Mouse (Mus musculus) adrenal gland, adult 18-20 months (tissue): ENCODE results near the gene Ctnnbip1. TPM values are rescaled to one million over a fixed set of nuclear protein-coding genes. Genes with fewer than 3 reads are reported as not detected.

ENCODE experiments used
- DNase-seq, 2 experiments: peaks; one replicate each; pipeline ENCODE4 v3.0.0; 2021 to 2022; ENCODE audit warnings: low spot score in 2 of 2
- long read RNA-seq, 2 experiments: library from polyadenylated mRNA; stranded (forward); transcript quantifications; one replicate each; pipeline ENCODE4 v2.0.0; 2021
- total RNA-seq, 2 experiments: library from RNA; stranded (reverse); gene quantifications; 1 replicate in 1 of 2; 2 replicates in 1 of 2; pipeline ENCODE4 v1.2.3; 2021

Ctnnbip1 gene
- 10 to 100 TPM; 16.2 to 25.1 TPM for total RNA-seq
- long read RNA-seq, experiment 1, transcript Ctnnbip1-201 (5 exons, 2,674 nt), result major isoform, 14 of 18 reads
- long read RNA-seq, experiment 1, partial matches to known transcripts, result 0 of 18 reads
- long read RNA-seq, experiment 1, other reads (novel, unspliced or antisense), result 4 of 18 reads
- long read RNA-seq, experiment 2, transcript Ctnnbip1-201 (5 exons, 2,674 nt), result major isoform, 60 of 69 reads
- long read RNA-seq, experiment 2, partial matches to known transcripts, result 1 of 69 reads
- long read RNA-seq, experiment 2, other reads (novel, unspliced or antisense), result 8 of 69 reads

DNA sequence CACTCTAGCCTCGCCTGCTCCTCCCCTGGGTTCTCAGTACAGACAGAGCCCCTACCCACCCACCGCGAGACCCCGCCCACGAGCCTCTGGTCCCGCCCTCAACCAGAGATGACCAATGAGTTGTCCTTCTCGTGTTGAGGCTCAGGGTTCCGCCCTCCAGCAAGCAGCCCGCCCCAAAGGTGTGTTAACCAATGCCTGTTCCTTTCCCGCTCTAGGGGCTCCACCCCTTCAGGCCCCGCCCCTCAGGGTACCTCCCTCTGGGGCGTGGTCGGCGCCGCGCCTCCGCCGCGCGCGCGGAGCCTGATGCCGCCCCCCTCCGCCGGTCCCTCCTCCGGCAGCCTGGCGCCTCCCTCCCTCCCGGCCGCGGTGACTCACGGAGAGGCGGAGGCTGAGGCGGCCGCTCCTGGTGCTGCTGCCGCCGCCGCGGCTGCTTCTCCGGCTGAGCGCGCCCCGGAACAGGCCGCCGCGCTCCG lies at the start of gene Ctnnbip1:
Gene Ctnnbip1 (plus strand): TSS at position 369 of the 473 bp plus-strand sequence.
- DNase-seq, result peak; percentile 97 to 98

- DNase-seq, result no peak
These were observed 48.5 kb upstream of the Ctnnbip1 start for GRCm38 (mm10) chr4:149469557-149469956.

- DNase-seq, result no peak
These were observed 42.9 kb upstream of the Ctnnbip1 start for GRCm38 (mm10) chr4:149475096-149475495.

- no peak for DNase-seq
These were observed 41.0 kb upstream of the Ctnnbip1 start, which contains the start of gene Tmem274 for GRCm38 (mm10) chr4:149477078-149477477. TSS of gene Tmem274 (plus strand) at chr4:149477378.

- DNase-seq, result no peak
These were observed 33.5 kb upstream of the Ctnnbip1 start for GRCm38 (mm10) chr4:149484566-149484965.

DNA sequence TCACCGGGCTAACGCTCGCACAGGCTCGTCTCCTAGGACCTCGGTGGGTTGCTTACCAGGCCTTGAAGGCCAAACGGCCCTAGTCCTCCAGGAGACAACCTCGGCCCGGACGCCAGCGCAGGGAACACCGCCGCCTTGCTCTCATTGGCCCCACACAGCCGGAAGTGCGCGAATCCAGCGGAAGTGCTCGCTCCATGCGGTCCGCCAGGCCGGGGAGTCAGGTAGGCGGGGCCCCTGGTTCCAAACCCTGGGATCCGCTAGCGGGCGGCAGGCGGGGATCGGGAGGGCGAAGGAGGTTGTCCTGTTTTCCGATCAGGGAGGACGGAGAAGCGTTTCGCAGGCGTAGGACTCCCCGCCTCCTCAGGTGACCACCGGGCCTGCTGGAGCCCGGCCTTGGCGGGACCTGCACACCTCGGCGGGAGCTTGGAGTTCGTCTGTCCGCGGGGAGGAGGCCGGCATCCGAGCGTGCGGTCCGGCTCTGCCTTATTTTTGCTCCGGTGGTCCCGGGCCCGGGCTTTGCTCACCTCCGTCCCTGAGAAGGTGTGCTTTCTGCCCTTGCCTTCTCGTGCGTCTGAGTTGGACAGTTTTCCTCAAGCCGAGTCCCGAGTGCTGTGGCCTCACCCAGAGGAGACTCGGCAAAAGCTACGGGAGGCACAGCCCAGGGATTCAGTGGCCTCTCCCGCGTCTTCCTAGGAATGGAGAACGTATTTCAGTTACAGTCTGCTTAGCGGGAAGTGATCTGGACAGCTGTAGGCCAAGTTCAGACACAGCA lies 32.8 kb upstream of the Ctnnbip1 start, which contains the start of the genes Nmnat1 and Lzic:
Gene Nmnat1 (minus strand): TSS at position 150 of the 772 bp plus-strand sequence.
Gene Lzic (plus strand): TSS at position 177 of the 772 bp plus-strand sequence.
- DNase-seq, result peak; percentile 89 to 90

DNA sequence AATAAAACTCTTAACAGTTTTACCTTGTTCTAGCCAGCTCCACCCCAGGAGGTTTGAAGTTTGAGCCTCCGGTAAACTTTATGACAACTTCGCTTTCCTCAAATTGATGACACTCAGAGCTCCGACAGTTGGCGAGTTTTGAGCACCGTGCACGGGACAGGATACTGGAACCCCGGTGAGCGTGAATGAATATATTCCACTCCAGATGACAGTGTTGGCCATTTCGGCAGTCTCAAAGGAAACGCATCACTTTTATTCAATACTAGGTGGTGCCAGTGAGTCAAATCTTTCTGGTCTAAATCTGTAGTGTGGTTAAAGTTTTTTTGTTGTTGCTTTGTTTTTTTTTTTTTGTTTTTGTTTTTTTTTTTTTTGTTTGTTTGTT lies 32.2 kb upstream of the Ctnnbip1 start:
- peak in 1 of 2 experiments; percentile 14 for DNase-seq

DNA sequence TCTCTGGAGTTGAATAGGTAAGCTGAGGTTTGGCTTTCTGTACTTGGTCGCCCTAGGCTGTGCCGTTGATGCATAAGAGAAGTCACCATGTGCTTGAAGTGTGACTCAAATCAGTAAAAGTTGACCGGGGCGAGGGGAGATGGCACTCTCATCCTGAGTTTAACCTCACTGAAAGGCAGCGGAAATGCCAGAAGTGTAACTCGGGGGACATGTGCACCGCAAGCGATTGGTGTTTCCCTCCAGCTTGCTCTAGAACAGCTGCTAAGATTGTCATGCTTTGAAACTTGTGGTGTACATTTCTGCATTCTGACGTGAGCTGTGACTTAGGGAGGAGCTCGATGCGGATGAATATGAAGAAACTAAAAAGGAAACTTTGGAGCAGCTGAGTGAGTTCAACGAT lies 30.3 kb upstream of the Ctnnbip1 start:
- DNase-seq, result no peak

DNA sequence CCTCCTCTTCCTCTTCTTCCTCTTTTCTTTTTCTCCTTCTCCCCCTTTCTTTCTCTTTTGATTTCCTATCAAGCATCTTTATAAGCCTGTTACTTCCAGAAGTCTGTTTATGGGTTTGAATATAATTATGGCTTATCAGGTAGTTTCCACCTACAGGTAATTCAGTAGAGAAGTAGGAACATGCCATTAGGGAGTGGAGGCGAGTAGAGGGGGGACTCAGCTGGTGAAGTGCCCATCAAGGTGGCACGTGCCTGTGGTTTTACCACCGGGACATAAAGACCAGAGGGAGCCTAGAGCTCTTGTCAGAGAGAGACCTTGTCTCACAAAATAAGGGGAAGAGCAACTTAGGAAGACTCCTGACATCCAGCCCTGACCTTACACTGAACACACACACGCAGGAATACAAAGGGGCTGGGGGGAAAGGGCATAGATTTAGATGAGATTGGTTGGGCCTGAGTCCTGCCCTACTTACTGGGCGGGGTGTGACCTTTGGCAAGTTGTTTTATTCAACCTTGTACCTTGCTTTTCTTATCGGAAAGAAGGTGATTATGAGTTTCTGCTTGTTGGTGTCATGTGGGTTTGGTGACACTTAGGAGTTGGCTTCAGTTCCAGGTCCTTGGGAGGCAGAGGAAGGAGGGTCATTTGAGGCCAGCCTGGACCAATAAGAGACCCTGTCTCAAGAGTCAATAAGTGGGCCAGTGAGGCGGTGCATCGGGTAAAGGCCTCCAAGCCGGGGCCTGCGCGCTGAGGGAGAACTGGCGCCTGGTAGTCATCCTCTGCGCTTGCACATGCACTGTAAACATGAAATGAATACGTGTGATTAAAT lies 28.4 kb upstream of the Ctnnbip1 start:
- DNase-seq, result no peak

GRCm38 (mm10) chr4:149491151-149491550 lies 26.9 kb upstream of the Ctnnbip1 start:
- no peak for DNase-seq

DNA sequence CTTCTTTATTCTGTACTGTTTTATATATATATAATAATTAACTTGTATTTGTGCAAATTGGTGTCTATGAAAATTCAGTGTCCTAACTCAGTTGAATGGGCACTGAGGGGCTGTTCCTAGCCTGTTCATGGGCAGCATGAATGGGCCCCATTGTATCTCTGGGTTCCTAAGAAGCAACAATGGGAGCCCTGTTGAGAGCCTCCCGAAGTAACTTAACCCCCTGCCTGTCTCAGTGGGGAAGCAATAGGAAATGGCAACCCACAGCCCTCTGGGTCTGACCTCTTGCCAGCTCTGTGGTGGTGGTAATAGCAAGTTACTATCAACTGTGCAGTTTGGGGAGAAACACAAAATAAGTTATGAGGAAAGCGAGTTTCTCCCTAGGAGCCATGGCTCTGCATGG lies 21.4 kb upstream of the Ctnnbip1 start:
- DNase-seq, result no peak

DNA sequence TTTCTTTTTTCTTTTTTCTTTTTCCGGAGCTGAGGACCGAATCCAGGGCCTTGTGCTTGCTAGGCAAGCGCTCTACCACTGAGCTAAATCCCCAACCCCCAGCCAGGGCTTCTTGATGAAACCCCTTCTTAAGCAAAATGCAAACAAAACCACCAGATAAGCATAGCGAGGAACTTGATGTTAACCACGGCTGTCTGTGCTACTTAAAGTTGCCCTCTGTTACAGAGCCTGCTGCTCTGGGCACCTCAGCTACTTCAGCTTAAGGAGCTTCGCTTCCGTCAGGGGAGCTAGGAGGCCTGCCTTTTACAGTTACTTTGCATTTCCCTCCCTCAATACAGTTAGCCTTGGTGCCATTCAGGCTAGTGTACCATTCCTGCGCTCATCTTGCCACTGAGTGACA lies 19.1 kb upstream of the Ctnnbip1 start:
- no peak for DNase-seq

DNA sequence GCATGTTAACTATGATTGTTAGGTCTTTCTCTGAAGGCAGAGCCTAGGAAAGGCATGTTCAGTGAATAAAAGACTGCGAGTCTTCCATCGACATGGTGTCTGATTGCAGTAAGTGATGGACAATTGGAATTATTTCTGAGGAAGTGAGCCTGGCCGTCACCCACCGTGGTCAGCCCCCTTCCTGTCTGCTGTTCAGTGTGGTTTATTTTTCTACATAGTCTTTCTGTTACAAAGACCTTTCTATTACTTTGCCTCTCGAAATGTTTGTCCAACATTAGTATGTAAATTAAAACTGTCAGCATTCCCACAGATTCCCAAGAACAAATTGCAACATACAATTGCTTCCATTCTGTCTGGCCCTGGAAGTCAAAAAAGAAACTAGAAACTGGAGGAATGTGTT lies 18.2 kb upstream of the Ctnnbip1 start:
- no peak for DNase-seq

GRCm38 (mm10) chr4:149504363-149504762 lies 13.7 kb upstream of the Ctnnbip1 start:
- no peak for DNase-seq

- no peak for DNase-seq
These were observed 13.2 kb upstream of the Ctnnbip1 start for GRCm38 (mm10) chr4:149504858-149505257.

DNA sequence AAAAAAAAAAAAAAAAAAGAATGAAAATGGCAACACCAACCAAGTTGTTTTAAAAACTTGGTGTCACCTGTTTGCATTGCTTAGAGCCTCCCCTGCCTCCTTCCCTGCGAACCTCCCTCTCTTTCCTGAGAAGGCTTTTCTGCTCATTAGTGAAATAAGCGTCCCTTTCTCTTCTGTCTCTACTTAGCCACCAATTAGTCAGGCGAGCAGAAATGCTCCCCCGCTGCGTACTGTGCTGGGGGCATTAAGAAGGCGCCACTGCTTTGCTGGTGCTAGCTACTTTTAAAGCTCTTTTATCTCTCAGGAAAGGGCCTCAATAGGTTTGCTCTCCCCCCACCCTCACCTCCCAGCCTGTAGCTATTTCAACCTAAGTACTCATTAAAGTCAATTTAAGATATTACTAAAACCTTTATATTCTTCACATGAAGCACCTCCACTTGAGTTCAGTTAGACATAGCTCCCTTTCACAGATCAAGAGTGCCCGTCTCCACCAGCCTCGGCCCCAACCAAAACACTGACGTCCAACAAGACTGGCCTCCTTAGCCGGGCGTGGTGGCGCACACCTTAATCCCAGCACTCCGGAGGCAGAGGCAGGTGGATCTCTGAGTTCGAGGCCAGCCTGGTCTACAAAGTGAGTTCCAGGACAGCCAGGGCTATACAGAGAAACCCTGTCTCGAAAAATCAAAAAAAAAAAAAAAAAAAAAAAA lies 12.6 kb upstream of the Ctnnbip1 start:
- DNase-seq, result no peak

DNA sequence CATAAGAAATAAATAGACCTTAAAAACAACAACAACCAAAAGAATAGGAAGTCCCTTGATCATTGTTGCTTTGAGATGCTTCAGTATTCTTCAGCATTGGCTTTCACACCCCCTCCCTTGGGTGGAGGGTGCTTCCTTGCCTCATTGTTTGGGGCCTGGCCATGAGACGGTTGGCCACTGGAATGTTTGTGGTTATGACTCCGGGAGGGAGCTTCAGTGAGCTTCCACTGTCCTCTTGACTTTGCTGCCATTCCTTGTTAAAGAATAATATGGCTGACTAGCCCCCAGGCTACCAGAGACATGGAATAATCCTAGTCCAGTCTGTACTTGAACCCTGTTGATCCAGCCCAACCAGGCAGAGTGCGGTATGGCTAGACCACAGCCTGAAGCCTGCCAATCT lies 11.1 kb upstream of the Ctnnbip1 start:
- no peak for DNase-seq

DNA sequence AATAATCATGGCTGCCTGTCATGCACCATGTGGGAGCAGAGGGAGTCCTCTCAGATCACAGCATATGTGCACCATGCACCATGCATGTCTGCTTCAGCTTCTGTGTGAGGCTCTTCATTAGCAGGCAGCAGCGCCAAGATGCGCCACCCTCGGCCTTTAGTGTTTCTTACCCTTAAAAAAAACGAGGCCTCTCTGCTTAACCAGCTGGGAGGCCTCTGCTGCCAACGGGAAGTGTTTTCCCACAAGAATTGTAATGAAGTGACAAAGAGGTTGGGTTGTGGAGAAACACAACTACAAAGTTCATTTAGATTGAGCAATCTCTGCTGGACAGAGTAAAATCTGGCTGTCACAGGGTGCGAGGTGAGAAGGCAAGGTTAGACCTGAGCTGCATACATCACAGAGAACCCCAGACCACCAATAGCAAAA lies 6.8 kb upstream of the Ctnnbip1 start:
- DNase-seq, result no peak

DNA sequence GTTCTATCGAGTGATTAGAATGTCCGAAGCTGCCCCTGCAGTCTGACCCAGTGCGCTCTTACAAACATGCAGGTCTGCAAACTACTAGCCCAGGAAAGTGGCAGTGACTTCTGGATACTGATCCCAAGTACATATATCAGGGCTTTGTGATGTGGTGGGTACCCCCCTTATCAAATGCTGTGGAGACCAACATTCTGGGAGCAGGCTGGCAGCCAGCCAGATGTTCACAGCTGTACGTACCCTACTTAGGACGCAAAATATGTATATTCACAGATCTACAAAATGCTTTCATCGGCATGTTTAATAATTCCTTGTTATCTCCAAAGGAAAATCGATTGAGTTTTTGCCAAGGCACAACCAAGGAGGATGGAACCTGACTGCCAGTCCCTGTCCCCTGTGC lies 6.0 kb upstream of the Ctnnbip1 start:
- no peak for DNase-seq

- no peak for DNase-seq
These were observed 2.3 kb upstream of the Ctnnbip1 start for GRCm38 (mm10) chr4:149515706-149516105.
